Mouse (Mus musculus) forebrain, embryonic 16.5 days (tissue): Measurements from ENCODE around the gene Kdm5b. TPM values are rescaled to one million over a fixed set of nuclear protein-coding genes. Genes with fewer than 3 reads are reported as not detected.

Experiments
- ATAC-seq: fragments of 200-750 bp; cut with Nextera tagmentation; 2 replicates; pipeline ENCODE4 v1.8.0; 2017; ENCODE audit warnings: mild to moderate bottlenecking, moderate library complexity
- H3K27ac ChIP-seq: fragments of 300-500 bp; sonication (generic); 2 replicates; pipeline ENCODE4 v1.5.1; 2014; ENCODE audit warnings: low read length, control low read depth
- H3K27me3 ChIP-seq: fragments of 300-500 bp; sonication (generic); replicated peaks from 2 replicates; pipeline ENCODE4 v1.6.1; 2014; ENCODE audit warnings: low read length; ENCODE audit not compliant: control insufficient read depth, insufficient read depth
- H3K36me3 ChIP-seq: fragments of 300-500 bp; sonication (generic); 2 replicates; pipeline ENCODE4 v1.6.1; 2014; ENCODE audit not compliant: control insufficient read depth, insufficient read depth
- H3K4me1 ChIP-seq: fragments of 300-500 bp; sonication (generic); replicated peaks from 2 replicates; pipeline ENCODE4 v1.6.1; 2014; ENCODE audit warnings: low read length; ENCODE audit not compliant: control insufficient read depth, insufficient read depth
- H3K4me2 ChIP-seq: fragments of 300-500 bp; sonication (generic); 2 replicates; pipeline ENCODE4 v1.6.1; 2014; ENCODE audit warnings: mild to moderate bottlenecking, low read length, control low read depth
- H3K4me3 ChIP-seq: fragments of 300-500 bp; sonication (generic); replicated peaks from 2 replicates; pipeline ENCODE4 v1.5.1; 2014; ENCODE audit warnings: mild to moderate bottlenecking, low read length, control low read depth
- H3K9ac ChIP-seq: fragments of 300-500 bp; sonication (generic); replicated peaks from 2 replicates; pipeline ENCODE4 v1.6.1; 2014; ENCODE audit warnings: low read depth, low read length, control low read depth
- H3K9me3 ChIP-seq: fragments of 300-500 bp; sonication (generic); 2 replicates; pipeline ENCODE4 v1.6.1; 2016; ENCODE audit warnings: low read length; ENCODE audit not compliant: control insufficient read depth
- WGBS: fragments of 180-500 bp; shearing (Covaris S2); extraction: QIAGEN DNeasy Blood & Tissue Kit; methylation state at CpG from one replicate; pipeline ENCODE4 v1.1.7; 2014; 5-methylcytosine and 5-hydroxymethylcytosine counted together
- polyA plus RNA-seq: library from polyadenylated mRNA; unstranded; fragments of >200 nt; fragmentation: Nextera tagmentation; extraction: Ambion mirVana; gene quantifications from 2 replicates; pipeline ENCODE4 v1.2.1, GENCODE M21; 2015

Kdm5b gene
- polyA plus RNA-seq, 1 experiment from 2014 or later, result 103 TPM

DNA sequence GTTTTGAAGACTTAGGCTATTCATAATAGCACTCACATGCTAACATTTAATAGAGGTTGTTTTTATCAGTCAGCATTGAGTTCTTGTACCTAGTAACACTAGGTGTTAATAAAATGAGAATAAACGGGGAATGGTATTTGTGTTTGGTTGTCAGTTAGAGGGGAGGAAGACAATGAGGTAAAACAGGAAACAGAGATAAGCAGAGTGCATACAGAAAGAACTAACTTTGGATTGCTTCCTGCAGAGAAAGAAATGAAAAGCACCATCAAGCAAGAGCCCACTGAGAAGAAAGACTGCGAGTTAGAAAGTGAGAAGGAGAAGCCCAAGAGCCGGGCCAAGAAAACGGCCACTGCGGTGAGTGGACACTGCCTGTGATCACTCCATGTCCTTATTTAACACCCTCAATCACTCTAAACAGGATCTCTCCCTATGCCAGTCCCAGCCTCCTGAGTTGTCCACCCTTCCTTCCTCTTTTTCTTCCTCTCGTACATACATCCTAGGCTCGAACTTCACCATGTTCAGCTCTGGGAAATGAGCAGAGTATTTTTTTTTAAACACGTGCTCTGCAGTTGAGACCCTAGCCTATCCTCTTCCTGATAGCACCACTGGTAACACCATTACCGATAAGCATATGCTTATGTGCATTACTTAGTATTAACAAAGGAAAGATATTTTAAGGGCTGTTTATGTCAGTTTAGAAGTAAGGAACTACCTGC is 37.5 kb downstream of the Kdm5b start:
- Histone ChIP-seq H3K27ac (no peak overlapping the region), H3K4me2 (no peak overlapping the region), H3K27me3 (no peaks in the 10 kb centered on the region), H3K4me3 (no peak overlapping the region), H3K9me3 (no peaks in the 10 kb centered on the region), H3K9ac (no peak overlapping the region), H3K4me1 (no peaks in the 10 kb centered on the region), H3K36me3 (peaks cover 44% of the 10 kb centered on the region)
- WGBS, result 92% methylated on average over 9 of the region's 9 CpGs
- ATAC-seq, result no peak

DNA sequence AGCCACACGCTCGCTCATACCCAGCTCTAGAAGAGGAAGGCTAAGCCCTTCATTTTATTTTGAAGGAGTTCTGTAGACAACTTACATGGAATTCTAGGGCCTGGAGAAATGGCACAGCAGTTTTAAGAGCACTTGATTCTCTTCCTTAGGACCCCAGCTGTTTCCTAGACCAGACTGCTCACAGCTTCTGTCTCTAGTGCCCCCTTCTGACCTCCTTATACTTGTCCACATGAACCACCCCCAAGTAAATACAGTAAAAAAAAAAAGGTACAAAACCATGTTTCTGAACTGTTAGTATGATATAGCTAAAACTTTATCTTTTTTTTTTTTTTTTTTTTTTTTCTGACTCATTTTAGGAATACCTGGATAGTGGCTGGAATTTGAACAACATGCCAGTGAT is 44.1 kb downstream of the Kdm5b start:
- Histone ChIP-seq H3K4me1 (no peaks in the 10 kb centered on the region), H3K4me2 (no peak overlapping the region), H3K36me3 (peaks cover 47% of the 10 kb centered on the region), H3K27me3 (no peaks in the 10 kb centered on the region), H3K9ac (no peak overlapping the region), H3K4me3 (no peak overlapping the region), H3K27ac (no peak overlapping the region), H3K9me3 (no peaks in the 10 kb centered on the region)
- WGBS, result 100% methylated on average over 2 of the region's 2 CpGs
- no peak for ATAC-seq

DNA sequence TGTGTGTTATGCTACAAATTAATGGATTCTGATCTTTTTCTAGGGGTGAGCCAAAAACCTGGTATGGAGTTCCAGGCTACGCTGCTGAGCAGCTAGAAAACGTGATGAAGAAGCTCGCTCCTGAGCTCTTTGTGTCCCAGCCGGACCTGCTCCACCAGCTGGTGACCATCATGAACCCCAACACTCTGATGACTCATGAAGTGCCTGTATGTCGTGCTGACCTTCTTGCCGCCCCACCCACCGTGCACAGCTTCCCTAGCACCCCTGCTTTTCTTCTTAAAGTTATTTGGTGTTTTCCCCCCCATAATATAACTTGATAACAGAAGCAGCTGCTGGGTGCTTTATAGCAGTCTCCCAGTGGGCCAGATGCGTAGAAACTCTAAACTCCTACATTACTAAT is 45.7 kb downstream of the Kdm5b start:
- no peak overlapping the region for H3K4me3 ChIP-seq
- no peaks in the 10 kb centered on the region for H3K27me3 ChIP-seq
- ATAC-seq, result no peak
- H3K9me3 ChIP-seq, result no peaks in the 10 kb centered on the region
- no peak overlapping the region for H3K4me2 ChIP-seq
- no peaks in the 10 kb centered on the region for H3K4me1 ChIP-seq
- no peak overlapping the region for H3K9ac ChIP-seq
- WGBS, result 91% methylated on average over 8 of the region's 8 CpGs
- H3K27ac ChIP-seq, result no peak overlapping the region
- peaks cover 46% of the 10 kb centered on the region for H3K36me3 ChIP-seq

DNA sequence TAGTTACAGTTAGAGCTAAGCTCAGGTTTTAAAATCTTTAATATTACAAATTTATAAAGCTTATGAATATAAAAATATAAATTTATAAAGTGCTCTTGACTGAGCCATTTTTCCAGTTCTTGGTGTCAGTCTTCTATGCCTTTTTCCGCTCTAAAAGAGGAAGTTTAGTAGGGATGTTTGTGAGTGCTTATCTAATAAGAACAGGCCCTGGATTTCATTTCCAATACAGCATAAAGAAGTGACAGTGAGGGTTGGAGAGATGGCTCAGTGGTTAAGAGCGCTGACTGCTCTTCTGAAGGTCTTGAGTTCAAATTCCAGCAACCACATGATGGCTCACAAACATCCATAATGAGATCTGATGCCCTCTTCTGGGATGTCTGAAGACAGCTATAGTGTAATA is 46.4 kb downstream of the Kdm5b start:
- no peak for ATAC-seq
- H3K9ac ChIP-seq, result no peak overlapping the region
- no peak overlapping the region for H3K4me2 ChIP-seq
- H3K27ac ChIP-seq, result no peak overlapping the region
- no peaks in the 10 kb centered on the region for H3K4me1 ChIP-seq
- H3K36me3 ChIP-seq, result peaks cover 43% of the 10 kb centered on the region
- WGBS, result 100% methylated on average over 2 of the region's 2 CpGs
- H3K9me3 ChIP-seq, result no peaks in the 10 kb centered on the region
- H3K27me3 ChIP-seq, result no peaks in the 10 kb centered on the region
- H3K4me3 ChIP-seq, result no peak overlapping the region

DNA sequence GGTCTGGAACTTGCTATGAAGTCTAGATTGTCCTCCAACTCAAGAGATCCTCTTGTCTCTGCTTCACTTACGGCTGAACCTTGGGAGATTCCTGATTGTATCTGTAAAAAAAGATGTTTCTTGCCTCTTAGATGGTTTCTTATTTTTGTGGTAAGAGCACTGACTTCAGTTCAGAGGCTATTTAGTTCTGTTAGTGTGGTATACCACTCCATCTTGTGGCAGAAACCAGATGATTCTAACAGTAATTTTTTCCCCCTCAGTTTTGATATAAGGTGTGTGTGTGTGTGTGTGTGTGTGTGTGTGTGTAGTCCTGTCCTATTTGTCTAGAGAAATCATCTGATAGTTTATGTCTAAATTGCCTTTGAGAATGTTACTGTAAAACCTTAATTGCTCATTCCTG is 47.3 kb downstream of the Kdm5b start:
- Histone ChIP-seq H3K27me3 (no peaks in the 10 kb centered on the region), H3K9ac (no peak overlapping the region), H3K9me3 (no peaks in the 10 kb centered on the region), H3K27ac (no peak overlapping the region), H3K4me2 (no peak overlapping the region), H3K36me3 (peaks cover 42% of the 10 kb centered on the region), H3K4me3 (no peak overlapping the region), H3K4me1 (no peaks in the 10 kb centered on the region)
- ATAC-seq, result no peak
- WGBS, result 100% methylated on average over 1 of the region's 1 CpGs

DNA sequence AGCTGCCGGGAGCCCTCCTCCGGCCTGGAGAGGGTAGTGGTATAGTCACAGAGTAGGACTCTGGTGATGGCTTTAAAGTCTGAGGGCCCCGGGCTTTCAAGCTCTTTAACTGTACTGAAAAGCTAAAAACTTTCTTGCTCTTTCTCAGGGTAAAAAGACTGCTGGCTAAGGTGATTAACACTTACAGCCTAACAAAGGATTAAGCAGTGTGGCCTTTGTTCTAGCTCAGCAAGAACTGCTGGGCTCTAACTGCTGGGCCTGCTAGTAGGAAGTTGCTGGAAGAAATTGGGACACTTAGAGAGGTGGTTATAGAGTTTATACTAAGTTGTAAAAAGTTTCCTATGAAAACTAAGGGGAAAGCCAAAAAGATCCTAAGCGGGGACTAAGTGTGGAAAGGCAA is 49.2 kb downstream of the Kdm5b start:
- no peak overlapping the region for H3K27ac ChIP-seq
- no peak overlapping the region for H3K4me2 ChIP-seq
- H3K4me1 ChIP-seq, result no peaks in the 10 kb centered on the region
- peaks cover 45% of the 10 kb centered on the region for H3K36me3 ChIP-seq
- ATAC-seq, result no peak
- H3K4me3 ChIP-seq, result no peak overlapping the region
- no peaks in the 10 kb centered on the region for H3K27me3 ChIP-seq
- no peak overlapping the region for H3K9ac ChIP-seq
- no peaks in the 10 kb centered on the region for H3K9me3 ChIP-seq
- WGBS, result 37% methylated on average over 4 of the region's 4 CpGs

DNA sequence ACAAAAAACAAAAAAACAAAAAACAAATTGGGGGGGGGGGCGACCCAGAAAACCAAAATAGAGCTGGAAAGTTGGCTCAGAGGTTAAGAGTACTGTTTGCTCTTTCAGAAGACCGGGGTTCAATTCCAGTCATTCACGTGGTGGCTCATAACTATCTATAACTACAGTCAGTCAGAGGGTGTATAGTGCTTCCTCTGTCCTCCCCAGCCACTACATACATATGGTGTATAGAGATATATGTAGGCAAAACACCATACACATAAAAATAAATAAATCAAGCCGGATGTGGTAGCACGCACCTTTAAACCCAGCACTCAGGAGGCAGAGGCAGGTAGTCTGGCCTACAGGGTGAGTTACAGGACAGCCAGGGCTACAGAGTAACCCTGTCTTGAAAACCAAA is 54.6 kb downstream of the Kdm5b start:
- no peak for ATAC-seq
- no peak overlapping the region for H3K27ac ChIP-seq
- no peak overlapping the region for H3K4me2 ChIP-seq
- peaks cover 42% of the 10 kb centered on the region for H3K36me3 ChIP-seq
- WGBS, result 98% methylated on average over 5 of the region's 5 CpGs
- H3K4me3 ChIP-seq, result no peak overlapping the region
- no peaks in the 10 kb centered on the region for H3K4me1 ChIP-seq
- no peaks in the 10 kb centered on the region for H3K9me3 ChIP-seq
- H3K27me3 ChIP-seq, result no peaks in the 10 kb centered on the region
- H3K9ac ChIP-seq, result no peak overlapping the region

DNA sequence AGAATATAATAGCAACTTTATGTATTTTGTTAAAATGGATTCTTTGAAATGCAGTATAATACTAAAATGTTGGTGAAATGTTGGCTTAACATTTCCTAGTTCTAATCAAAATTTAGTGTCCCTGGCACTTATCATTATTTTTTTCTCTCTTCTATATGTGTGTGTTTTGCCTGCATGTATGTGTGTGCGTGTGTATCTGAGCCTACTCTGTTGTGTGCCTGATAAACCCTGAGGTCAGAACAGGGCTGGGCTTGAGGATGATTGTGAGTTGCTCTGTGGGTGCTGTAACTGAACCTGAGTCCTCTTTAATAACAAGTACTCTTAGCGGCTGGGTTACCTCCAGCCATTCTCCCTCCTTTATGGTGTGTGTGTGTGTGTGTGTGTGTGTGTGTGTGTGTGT is 55.0 kb downstream of the Kdm5b start:
- H3K27ac ChIP-seq, result no peak overlapping the region
- 98% methylated on average over 2 of the region's 2 CpGs for WGBS
- H3K4me3 ChIP-seq, result no peak overlapping the region
- H3K9me3 ChIP-seq, result no peaks in the 10 kb centered on the region
- no peaks in the 10 kb centered on the region for H3K4me1 ChIP-seq
- H3K36me3 ChIP-seq, result peaks cover 46% of the 10 kb centered on the region
- no peaks in the 10 kb centered on the region for H3K27me3 ChIP-seq
- H3K4me2 ChIP-seq, result no peak overlapping the region
- ATAC-seq, result no peak
- no peak overlapping the region for H3K9ac ChIP-seq

DNA sequence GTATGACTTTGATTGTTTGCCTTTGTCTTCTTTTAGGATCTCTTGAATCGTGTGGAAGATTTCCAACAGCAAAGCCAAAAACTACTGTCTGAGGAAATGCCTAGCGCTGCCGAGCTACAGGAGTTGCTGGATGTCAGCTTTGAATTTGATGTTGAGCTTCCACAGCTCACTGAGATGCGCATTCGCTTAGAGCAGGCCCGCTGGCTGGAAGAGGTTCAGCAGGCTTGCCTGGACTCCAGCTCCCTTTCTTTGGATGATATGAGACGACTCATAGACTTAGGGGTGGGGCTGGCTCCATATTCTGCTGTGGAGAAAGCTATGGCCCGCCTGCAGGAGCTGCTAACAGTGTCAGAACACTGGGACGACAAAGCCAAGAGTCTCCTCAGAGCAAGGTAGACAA is 57.7 kb downstream of the Kdm5b start:
- no peak overlapping the region for H3K9ac ChIP-seq
- H3K4me2 ChIP-seq, result no peak overlapping the region
- H3K27me3 ChIP-seq, result no peaks in the 10 kb centered on the region
- WGBS, result 89% methylated on average over 9 of the region's 9 CpGs
- H3K4me3 ChIP-seq, result no peak overlapping the region
- peaks cover 65% of the 10 kb centered on the region for H3K36me3 ChIP-seq
- no peaks in the 10 kb centered on the region for H3K9me3 ChIP-seq
- no peak overlapping the region for H3K27ac ChIP-seq
- no peak for ATAC-seq
- no peaks in the 10 kb centered on the region for H3K4me1 ChIP-seq

DNA sequence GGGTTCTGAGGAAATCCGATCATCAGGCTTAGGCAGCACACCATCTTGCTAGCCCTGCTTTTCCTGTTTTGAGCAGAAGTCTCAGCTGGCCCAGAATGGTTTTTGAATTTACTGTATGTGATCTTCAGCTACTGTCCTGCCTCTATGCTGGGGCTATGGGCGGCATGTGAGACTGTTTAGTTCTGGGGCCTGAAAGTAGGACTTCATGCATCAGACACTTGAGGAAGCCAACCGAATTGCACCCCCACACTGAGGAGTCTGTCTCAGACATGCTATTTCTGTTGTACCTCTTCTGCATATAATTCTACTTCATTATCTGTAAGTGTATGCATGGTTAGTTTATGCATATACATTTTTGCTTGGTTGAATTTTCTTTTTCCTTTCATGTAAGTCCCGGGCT is 65.4 kb downstream of the Kdm5b start:
- no peaks in the 10 kb centered on the region for H3K4me1 ChIP-seq
- peaks cover 72% of the 10 kb centered on the region for H3K36me3 ChIP-seq
- H3K4me2 ChIP-seq, result no peak overlapping the region
- ATAC-seq, result no peak
- no peak overlapping the region for H3K4me3 ChIP-seq
- 93% methylated on average over 4 of the region's 4 CpGs for WGBS
- H3K9ac ChIP-seq, result no peak overlapping the region
- H3K27me3 ChIP-seq, result no peaks in the 10 kb centered on the region
- no peak overlapping the region for H3K27ac ChIP-seq
- H3K9me3 ChIP-seq, result no peaks in the 10 kb centered on the region
